Mouse (Mus musculus): Measurements from ENCODE around the gene Gm128.

- TF ChIP-seq CTCF (IDR thresholded peaks at IDR 0.05; ENCODE audit: insufficient read depth, low read length) (no peak), POLR2A (IDR thresholded peaks at IDR 0.05; ENCODE audit: borderline replicate concordance, extremely low read depth, low read depth, low read length) (no peak)
Measured at GRCm38 (mm10) chr3:95195772-95196171, 45.6 kb downstream of the Gm128 start.

Measured in lung, adult 2 months (tissue).